Mouse (Mus musculus): ENCODE results near the gene Gm6401.
"Not testable (repeated sequence)": the region's sequence is repeated elsewhere in the genome, so short reads cannot be mapped to it uniquely, and the experiment has no call there.

Gm6401 gene

GRCm38 (mm10) chr14:41967827-41968226 is at the start of gene Gm6401:
Gm6401 (minus strand) TSS chr14:41967927.
- not testable (repeated sequence) for DNase-seq (ENCODE audit: low spot score)

GRCm38 (mm10) chr14:41983225-41983624 is 15.5 kb upstream of the Gm6401 start, which contains the start of gene Gm3543:
Gm3543 (minus strand) TSS chr14:41983325.
- DNase-seq (ENCODE audit: low spot score), result not testable (repeated sequence)

GRCm38 (mm10) chr14:41968596-41968995 is 869 bp upstream of the Gm6401 start:
- DNase-seq (ENCODE audit: low spot score), result not testable (repeated sequence)

- not testable (repeated sequence) for DNase-seq (ENCODE audit: low spot score)
These were observed 3.6 kb downstream of the Gm6401 start for GRCm38 (mm10) chr14:41964095-41964494.

- DNase-seq (ENCODE audit: low spot score), result not testable (repeated sequence)
These were observed 24.0 kb downstream of the Gm6401 start, which contains the start of gene 1700024B05Rik for GRCm38 (mm10) chr14:41943695-41944094. 1700024B05Rik (plus strand) TSS chr14:41943995.

GRCm38 (mm10) chr14:41924649-41925048 is 43.1 kb downstream of the Gm6401 start, which contains the start of gene 1700049E17Rik1:
1700049E17Rik1 (plus strand) TSS chr14:41924949.
- DNase-seq (ENCODE audit: low spot score), result not testable (repeated sequence)

All from adipocyte (in vitro differentiated cells).